Mouse (Mus musculus) intestine, embryonic 16.5 days (tissue): ENCODE measurements around the gene Cldn9. TPM values are rescaled to one million over a fixed set of nuclear protein-coding genes. Genes with fewer than 3 reads are reported as not detected.
A peak's percentile ranks its signal among the peaks of the same experiment; 100 is the strongest.

Source experiments
- ATAC-seq: fragments of 200-750 bp; cut with Nextera tagmentation; 2 replicates; pipeline ENCODE4 v1.8.0; 2017; ENCODE audit warnings: moderate TSS enrichment, moderate library complexity
- H3K27ac ChIP-seq: fragments of 300-500 bp; sonication (generic); 2 replicates; pipeline ENCODE4 v1.5.1; 2014; ENCODE audit warnings: mild to moderate bottlenecking, low read length
- H3K27me3 ChIP-seq: fragments of 300-500 bp; sonication (generic); replicated peaks from 2 replicates; pipeline ENCODE4 v1.6.1; 2014; ENCODE audit warnings: low read length, control low read depth, mixed read lengths; ENCODE audit not compliant: control insufficient read depth, insufficient read depth
- H3K36me3 ChIP-seq: fragments of 300-500 bp; sonication (generic); 2 replicates; pipeline ENCODE4 v1.6.1; 2014; ENCODE audit warnings: low read length, control low read depth; ENCODE audit not compliant: control insufficient read depth, insufficient read depth
- H3K4me1 ChIP-seq: fragments of 300-500 bp; sonication (generic); 2 replicates; pipeline ENCODE4 v1.6.1; 2014; ENCODE audit warnings: low read length, control low read depth, mixed read lengths; ENCODE audit not compliant: control insufficient read depth, insufficient read depth
- H3K4me2 ChIP-seq: fragments of 300-500 bp; sonication (generic); 2 replicates; pipeline ENCODE4 v1.6.1; 2014; ENCODE audit warnings: low read depth, low read length, control low read depth
- H3K4me3 ChIP-seq: fragments of 300-500 bp; sonication (generic); 2 replicates; pipeline ENCODE4 v1.5.1; 2014; ENCODE audit warnings: mild to moderate bottlenecking, low read length
- H3K9ac ChIP-seq: fragments of 300-500 bp; sonication (generic); 2 replicates; pipeline ENCODE4 v1.6.1; 2014; ENCODE audit warnings: low read depth, low read length
- H3K9me3 ChIP-seq: fragments of 300-500 bp; sonication (generic); 2 replicates; pipeline ENCODE4 v1.6.1; 2016; ENCODE audit warnings: low read length, control low read depth; ENCODE audit not compliant: control insufficient read depth
- WGBS: fragments of 180-500 bp; shearing (Covaris S2); extraction: QIAGEN DNeasy Blood & Tissue Kit; methylation state at CpG from one replicate; pipeline ENCODE4 v1.1.7; 2014; 5-methylcytosine and 5-hydroxymethylcytosine counted together
- polyA plus RNA-seq: library from polyadenylated mRNA; unstranded; fragments of >200 nt; fragmentation: Nextera tagmentation; extraction: Ambion mirVana; gene quantifications from 2 replicates; pipeline ENCODE4 v1.2.1, GENCODE M21; 2015

The Cldn9 gene
- polyA plus RNA-seq, 1 experiment from 2014 or later: 1.8 TPM

GRCm38 (mm10) chr17:23674271-23674952 lies 9.4 kb downstream of the Cldn9 start:
- peaks cover 35% of the 10 kb centered on the region for H3K4me1 ChIP-seq
- peak overlapping the region; percentile 81 for H3K4me3 ChIP-seq
- no peaks in the 10 kb centered on the region for H3K9me3 ChIP-seq
- H3K27me3 ChIP-seq: peaks cover 8% of the 10 kb centered on the region; the same call in 1 of the 2 replicates
- 38% methylated on average over 9 of the region's 9 CpGs for WGBS
- H3K27ac ChIP-seq: peak overlapping the region; percentile 63; the same call in 1 of the 2 replicates
- no peak for ATAC-seq
- peaks cover 8% of the 10 kb centered on the region for H3K36me3 ChIP-seq
- peak overlapping the region; percentile 97 for H3K4me2 ChIP-seq
- H3K9ac ChIP-seq: peak overlapping the region; percentile 81

- H3K4me2 ChIP-seq: peak within 1 kb of the TSS; percentile 97
- peak; percentile 95 for ATAC-seq
- H3K27me3 ChIP-seq: no peaks in the 10 kb centered on the region
- peak within 1 kb of the TSS; percentile 81 for H3K9ac ChIP-seq
- no peaks in the 10 kb centered on the region for H3K9me3 ChIP-seq
- peak within 1 kb of the TSS; percentile 81 for H3K4me3 ChIP-seq
- under 1% methylated on average over 45 of the region's 45 CpGs for WGBS
- peaks cover 14% of the 10 kb centered on the region for H3K36me3 ChIP-seq
- H3K4me1 ChIP-seq: peaks cover 35% of the 10 kb centered on the region
- peak within 1 kb of the TSS; percentile 82 for H3K27ac ChIP-seq
Observed at GRCm38 (mm10) chr17:23673424-23674073, 10.3 kb downstream of the Cldn9 start, which contains the start of the genes Hcfc1r1 and Thoc6. Hcfc1r1 (plus strand) TSS chr17:23673596. Thoc6 (minus strand) TSS chr17:23673882.

GRCm38 (mm10) chr17:23672761-23673160 lies 11.1 kb downstream of the Cldn9 start:
- no peak for ATAC-seq
- H3K4me1 ChIP-seq: peaks cover 35% of the 10 kb centered on the region
- no peaks in the 10 kb centered on the region for H3K27me3 ChIP-seq
- peak overlapping the region; percentile 81 for H3K4me3 ChIP-seq
- H3K27ac ChIP-seq: no peak overlapping the region
- H3K9ac ChIP-seq: peak overlapping the region; percentile 81; the same call in 1 of the 2 replicates
- 45% methylated on average over 3 of the region's 3 CpGs for WGBS
- peak overlapping the region; percentile 97 for H3K4me2 ChIP-seq
- H3K36me3 ChIP-seq: peaks cover 14% of the 10 kb centered on the region
- H3K9me3 ChIP-seq: no peaks in the 10 kb centered on the region

GRCm38 (mm10) chr17:23671519-23671918 lies 12.3 kb downstream of the Cldn9 start:
- Histone ChIP-seq H3K9ac (no peak overlapping the region), H3K4me2 (no peak overlapping the region), H3K36me3 (peaks cover 14% of the 10 kb centered on the region), H3K27me3 (no peaks in the 10 kb centered on the region), H3K9me3 (no peaks in the 10 kb centered on the region), H3K27ac (no peak overlapping the region), H3K4me3 (no peak overlapping the region), H3K4me1 (peaks cover 29% of the 10 kb centered on the region)
- no peak for ATAC-seq
- 93% methylated on average over 3 of the region's 3 CpGs for WGBS

DNA sequence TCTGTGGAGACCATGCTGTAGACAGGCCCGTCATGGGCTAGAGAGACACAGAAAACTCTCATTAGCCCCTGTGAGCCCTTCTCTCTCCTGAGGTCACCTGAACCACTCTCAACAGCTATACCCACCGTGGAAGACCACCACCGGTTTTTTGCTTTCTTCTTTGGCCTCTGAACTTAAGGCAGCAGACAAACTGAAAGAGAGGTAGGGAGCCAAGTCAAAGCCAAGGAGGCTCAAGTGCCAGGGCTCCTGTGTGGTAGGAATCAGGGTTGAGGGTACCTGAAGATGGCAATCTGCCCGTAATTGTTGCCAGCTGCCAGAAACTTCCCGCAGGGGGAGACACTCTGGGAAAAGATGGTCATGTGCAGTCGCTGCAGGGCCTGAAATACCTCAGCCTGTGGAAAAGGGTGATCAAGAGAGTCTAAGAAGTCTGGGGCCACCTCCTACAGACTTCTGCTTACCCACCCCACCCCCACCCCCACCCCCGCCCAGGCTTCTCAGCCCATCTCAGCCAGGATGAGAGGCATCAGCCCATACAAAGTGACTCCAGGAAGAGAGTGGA lies 13.2 kb downstream of the Cldn9 start:
- Histone ChIP-seq H3K27ac (no peak overlapping the region), H3K4me3 (no peak overlapping the region), H3K4me2 (no peak overlapping the region), H3K27me3 (no peaks in the 10 kb centered on the region), H3K36me3 (peaks cover 14% of the 10 kb centered on the region), H3K9me3 (no peaks in the 10 kb centered on the region), H3K4me1 (peaks cover 20% of the 10 kb centered on the region), H3K9ac (no peak overlapping the region)
- ATAC-seq: no peak
- WGBS: 91% methylated on average over 7 of the region's 7 CpGs

DNA sequence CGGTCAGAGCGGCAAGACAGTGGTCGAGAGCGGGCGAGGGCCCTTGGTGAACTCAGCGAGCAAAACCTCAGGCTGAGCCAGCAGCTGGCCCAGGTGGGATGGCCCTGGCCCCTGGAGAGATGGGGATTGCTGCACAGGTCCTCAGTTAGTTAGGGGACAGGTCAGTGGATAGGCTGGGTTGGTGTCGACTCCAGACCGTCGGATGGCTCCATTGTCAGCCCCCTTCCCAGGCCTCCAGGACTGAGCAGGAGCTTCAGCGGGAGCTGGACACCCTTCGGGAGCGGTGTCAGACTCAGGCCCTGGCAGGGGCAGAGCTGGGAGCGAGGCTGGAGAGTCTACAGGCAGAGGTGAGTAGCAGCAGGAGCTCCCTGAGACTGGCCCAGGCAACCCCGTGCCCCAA lies 18.3 kb downstream of the Cldn9 start:
- Histone ChIP-seq H3K36me3 (peaks cover 14% of the 10 kb centered on the region), H3K9me3 (no peaks in the 10 kb centered on the region), H3K4me1 (no peaks in the 10 kb centered on the region), H3K27me3 (peaks cover 9% of the 10 kb centered on the region), H3K4me3 (no peak overlapping the region), H3K4me2 (no peak overlapping the region), H3K27ac (no peak overlapping the region), H3K9ac (no peak overlapping the region)
- no peak for ATAC-seq
- WGBS: 82% methylated on average over 14 of the region's 14 CpGs

- WGBS: 15% methylated on average over 5 of the region's 5 CpGs
- peaks cover 13% of the 10 kb centered on the region for H3K27me3 ChIP-seq
- H3K4me2 ChIP-seq: no peak overlapping the region
- H3K4me1 ChIP-seq: no peaks in the 10 kb centered on the region
- no peak overlapping the region for H3K9ac ChIP-seq
- peaks cover 6% of the 10 kb centered on the region for H3K36me3 ChIP-seq
- H3K4me3 ChIP-seq: no peak overlapping the region
- no peaks in the 10 kb centered on the region for H3K9me3 ChIP-seq
- ATAC-seq: peak; percentile 68
- no peak overlapping the region for H3K27ac ChIP-seq
Observed at GRCm38 (mm10) chr17:23664556-23665021, 19.2 kb downstream of the Cldn9 start.

DNA sequence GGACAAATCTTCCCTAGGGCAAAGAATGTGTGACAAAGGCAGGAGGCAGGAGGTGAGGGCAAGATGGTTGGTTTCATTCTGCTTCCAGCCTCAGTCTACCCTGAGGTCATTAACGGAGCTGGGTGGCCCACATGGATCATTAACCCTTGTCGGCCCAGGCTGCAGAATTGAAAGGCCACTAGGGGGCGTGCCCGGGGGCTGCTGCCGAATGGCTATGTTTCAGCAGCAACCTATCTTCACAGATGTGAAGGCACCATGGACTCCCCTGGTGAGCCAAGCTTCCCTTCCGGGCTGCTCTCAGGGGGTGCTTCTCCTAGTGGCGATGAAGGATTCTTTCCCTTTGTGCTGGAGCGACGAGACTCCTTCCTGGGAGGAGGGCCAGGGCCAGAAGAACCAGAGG lies 22.3 kb downstream of the Cldn9 start:
- no peak overlapping the region for H3K9ac ChIP-seq

GRCm38 (mm10) chr17:23660876-23661200 lies 23.0 kb downstream of the Cldn9 start:
- peak; percentile 55 for ATAC-seq
- H3K9ac ChIP-seq: peak overlapping the region; percentile 41; the same call in 1 of the 2 replicates
- H3K9me3 ChIP-seq: no peaks in the 10 kb centered on the region
- H3K27ac ChIP-seq: no peak overlapping the region
- H3K4me2 ChIP-seq: peak overlapping the region; percentile 63
- peaks cover 13% of the 10 kb centered on the region for H3K27me3 ChIP-seq
- peak overlapping the region; percentile 48 for H3K4me3 ChIP-seq
- no peaks in the 10 kb centered on the region for H3K4me1 ChIP-seq
- H3K36me3 ChIP-seq: no peaks in the 10 kb centered on the region
- 3% methylated on average over 14 of the region's 14 CpGs for WGBS

More for the DNA sequence above, 22.3 kb downstream of the Cldn9 start:
- H3K27me3 ChIP-seq: peaks cover 13% of the 10 kb centered on the region
- H3K27ac ChIP-seq: no peak overlapping the region
- H3K4me1 ChIP-seq: no peaks in the 10 kb centered on the region
- 3% methylated on average over 9 of the region's 9 CpGs for WGBS
- no peak overlapping the region for H3K4me2 ChIP-seq
- H3K9me3 ChIP-seq: no peaks in the 10 kb centered on the region
- H3K4me3 ChIP-seq: no peak overlapping the region
- H3K36me3 ChIP-seq: no peaks in the 10 kb centered on the region
- no peak for ATAC-seq
